Mouse (Mus musculus) MEL (cell line): ENCODE measurements at regions not wholly inside any gene's neighbourhood (a gene's known extent, or its start where the extent isn't known, plus 50 kb on each side); places are given as distances from the start of the nearest gene placed in this dataset.

Source experiments
- DNase-seq: peaks from one replicate; pipeline ENCODE4 v3.0.0; 2011; ENCODE audit warnings: low read depth, low spot score
- H3K27ac ChIP-seq: 2 replicates; pipeline ENCODE4 v1.5.1; 2012; ENCODE audit warnings: low read depth, mild to moderate bottlenecking, control low read depth, low read length, moderate library complexity; ENCODE audit not compliant: control insufficient read depth
- H3K27me3 ChIP-seq, 2 experiments: fragments of 150-350 bp in 1 of 2; sonication (generic) in 1 of 2; 2 replicates each; pipeline ENCODE4 v1.6.1; 2012; ENCODE audit warnings: low read length in 2 of 2, mild to moderate bottlenecking in 2 of 2, improper control_type of control experiment in 1 of 2, moderate library complexity in 1 of 2; ENCODE audit not compliant: insufficient read depth in 2 of 2, control insufficient read depth in 1 of 2
- H3K36me3 ChIP-seq, 2 experiments: 2 replicates each; pipeline ENCODE4 v1.6.1; 2012 to 2014; ENCODE audit warnings: low read length in 2 of 2, improper control_type of control experiment in 1 of 2, inconsistent platforms in 1 of 2, mild to moderate bottlenecking in 1 of 2; ENCODE audit not compliant: insufficient read depth in 2 of 2, control insufficient read depth in 1 of 2
- H3K4me1 ChIP-seq, 2 experiments: fragments of 150-350 bp in 1 of 2; sonication (generic) in 1 of 2; 2 replicates each; pipeline ENCODE4 v1.6.1; 2012; ENCODE audit warnings: low read length in 2 of 2, improper control_type of control experiment in 1 of 2, mild to moderate bottlenecking in 1 of 2; ENCODE audit not compliant: insufficient read depth in 2 of 2, control insufficient read depth in 1 of 2
- H3K4me3 ChIP-seq, 2 experiments: fragments of 150-350 bp in 1 of 2; sonication (generic) in 1 of 2; 2 replicates each; pipeline ENCODE4 v1.5.1; 2012; ENCODE audit warnings: low read depth in 2 of 2, low read length in 2 of 2, mild to moderate bottlenecking in 2 of 2, moderate library complexity in 2 of 2, control low read depth in 1 of 2, improper control_type of control experiment in 1 of 2; ENCODE audit not compliant: control insufficient read depth in 1 of 2, insufficient read depth in 1 of 2
- H3K79me2 ChIP-seq: 2 replicates; pipeline ENCODE4 v1.6.1; 2012; ENCODE audit warnings: mild to moderate bottlenecking, low read length, moderate library complexity; ENCODE audit not compliant: control insufficient read depth, poor library complexity, insufficient read depth
- H3K9ac ChIP-seq: 2 replicates; pipeline ENCODE4 v1.6.1; 2012; ENCODE audit warnings: low read depth, mild to moderate bottlenecking, control low read depth, low read length, moderate library complexity; ENCODE audit not compliant: control insufficient read depth, poor library complexity, severe bottlenecking
- H3K9me3 ChIP-seq: fragments of 150-350 bp; sonication (generic); replicated peaks from 2 replicates; pipeline ENCODE4 v1.6.1; 2012; ENCODE audit warnings: mild to moderate bottlenecking, low read length, improper control_type of control experiment, moderate library complexity; ENCODE audit not compliant: insufficient read depth
- BHLHE40 ChIP-seq: IDR thresholded peaks from 2 replicates; pipeline ENCODE4 v1.6.1; 2012; ENCODE audit warnings: low read depth, mild to moderate bottlenecking, inconsistent platforms, low read length, improper control_type of control experiment, borderline replicate concordance
- CHD1 ChIP-seq: IDR thresholded peaks from 2 replicates; pipeline ENCODE4 v1.6.1; 2012; ENCODE audit warnings: low read depth, mild to moderate bottlenecking, inconsistent platforms, low read length, improper control_type of control experiment
- CHD2 ChIP-seq: IDR thresholded peaks from 2 replicates; pipeline ENCODE4 v1.6.1; 2011; ENCODE audit warnings: low read length, improper control_type of control experiment
- CTCF ChIP-seq, 3 experiments: IDR thresholded peaks in 2 of 3; conservative IDR thresholded peaks in 1 of 3; 2 replicates each; pipeline ENCODE4 v1.5.1; 2011 to 2012; ENCODE audit warnings: low read length in 3 of 3, low read depth in 2 of 3, mild to moderate bottlenecking in 2 of 3, improper control_type of control experiment in 1 of 3, inconsistent platforms in 1 of 3, mixed read lengths in 1 of 3, moderate library complexity in 1 of 3; ENCODE audit not compliant: control insufficient read depth in 1 of 3, insufficient read depth in 1 of 3, poor library complexity in 1 of 3, severe bottlenecking in 1 of 3
- E2F4 ChIP-seq: IDR thresholded peaks from 2 replicates; pipeline ENCODE4 v1.6.1; 2011; ENCODE audit warnings: low read depth, low read length, improper control_type of control experiment, borderline replicate concordance
- ETS1 ChIP-seq: IDR thresholded peaks from 2 replicates; pipeline ENCODE4 v1.6.1; 2012; ENCODE audit warnings: low read depth, mild to moderate bottlenecking, inconsistent platforms, low read length, improper control_type of control experiment, moderate library complexity
- HCFC1 ChIP-seq: IDR thresholded peaks from 2 replicates; pipeline ENCODE4 v1.6.1; 2012; ENCODE audit warnings: low read depth, mild to moderate bottlenecking, inconsistent platforms, low read length, improper control_type of control experiment, moderate library complexity
- MAZ ChIP-seq: IDR thresholded peaks from 2 replicates; pipeline ENCODE4 v1.6.1; 2012; ENCODE audit warnings: low read depth, mild to moderate bottlenecking, inconsistent platforms, low read length, improper control_type of control experiment
- MEF2A ChIP-seq: IDR thresholded peaks from 2 replicates; pipeline ENCODE4 v1.6.1; 2014; ENCODE audit warnings: low read depth, mild to moderate bottlenecking, inconsistent platforms, low read length, improper control_type of control experiment; ENCODE audit not compliant: poor library complexity, insufficient replicate concordance, severe bottlenecking; ENCODE audit errors: extremely low read depth
- MXI1 ChIP-seq: IDR thresholded peaks from 2 replicates; pipeline ENCODE4 v1.6.1; 2011; ENCODE audit warnings: mild to moderate bottlenecking, low read depth, low read length, improper control_type of control experiment
- MYB ChIP-seq: IDR thresholded peaks from 2 replicates; pipeline ENCODE4 v1.6.1; 2011; ENCODE audit warnings: mild to moderate bottlenecking, low read depth, low read length, improper control_type of control experiment
- NELFE ChIP-seq: IDR thresholded peaks from 2 replicates; pipeline ENCODE4 v1.6.1; 2011; ENCODE audit warnings: low read depth, low read length, improper control_type of control experiment
- NRF1 ChIP-seq: IDR thresholded peaks from 2 replicates; pipeline ENCODE4 v1.6.1; 2014; ENCODE audit warnings: low read depth, mild to moderate bottlenecking, inconsistent platforms, low read length, improper control_type of control experiment, moderate library complexity; ENCODE audit not compliant: poor library complexity, insufficient read depth, severe bottlenecking
- POLR2A ChIP-seq, 2 experiments: IDR thresholded peaks; 2 replicates each; pipeline ENCODE4 v1.6.1; 2011 to 2012; ENCODE audit warnings: low read length in 2 of 2, mild to moderate bottlenecking in 2 of 2, control low read depth in 1 of 2, improper control_type of control experiment in 1 of 2, low read depth in 1 of 2, moderate library complexity in 1 of 2; ENCODE audit not compliant: control insufficient read depth in 1 of 2, insufficient read depth in 1 of 2, poor library complexity in 1 of 2
- POLR2AphosphoS2 ChIP-seq: IDR thresholded peaks from 2 replicates; pipeline ENCODE4 v1.6.1; 2011; ENCODE audit warnings: low read length, improper control_type of control experiment
- RAD21 ChIP-seq: IDR thresholded peaks from 2 replicates; pipeline ENCODE4 v1.6.1; 2011; ENCODE audit warnings: mild to moderate bottlenecking, low read depth, low read length, improper control_type of control experiment
- SIN3A ChIP-seq: IDR thresholded peaks from 2 replicates; pipeline ENCODE4 v1.6.1; 2012; ENCODE audit warnings: low read length, improper control_type of control experiment, inconsistent platforms
- TAL1 ChIP-seq: IDR thresholded peaks from 2 replicates; pipeline ENCODE4 v1.6.1; 2012; ENCODE audit warnings: mild to moderate bottlenecking, inconsistent platforms, low read length, moderate library complexity, mixed read lengths
- TBP ChIP-seq: IDR thresholded peaks from 2 replicates; pipeline ENCODE4 v1.8.0; 2011; ENCODE audit warnings: low read depth, low read length, improper control_type of control experiment
- UBTF ChIP-seq: IDR thresholded peaks from 2 replicates; pipeline ENCODE4 v1.6.1; 2012; ENCODE audit warnings: low read depth, mild to moderate bottlenecking, inconsistent platforms, low read length, improper control_type of control experiment, moderate library complexity, borderline replicate concordance; ENCODE audit not compliant: insufficient read depth
- USF1 ChIP-seq: IDR thresholded peaks from 2 replicates; pipeline ENCODE4 v1.6.1; 2014; ENCODE audit warnings: low read depth, mild to moderate bottlenecking, inconsistent platforms, low read length, improper control_type of control experiment, moderate library complexity
- USF2 ChIP-seq, 2 experiments: IDR thresholded peaks; 2 replicates each; pipeline ENCODE4 v1.6.1; 2011 to 2012; ENCODE audit warnings: improper control_type of control experiment in 2 of 2, low read length in 2 of 2, borderline replicate concordance in 1 of 2, inconsistent platforms in 1 of 2, low read depth in 1 of 2, mild to moderate bottlenecking in 1 of 2; ENCODE audit not compliant: insufficient read depth in 1 of 2
- ZKSCAN1 ChIP-seq: IDR thresholded peaks from 2 replicates; pipeline ENCODE4 v1.6.1; 2012; ENCODE audit warnings: low read depth, mild to moderate bottlenecking, inconsistent platforms, low read length, improper control_type of control experiment, moderate library complexity
- ZNF384 ChIP-seq: IDR thresholded peaks from 2 replicates; pipeline ENCODE4 v1.6.1; 2012; ENCODE audit warnings: low read depth, mild to moderate bottlenecking, inconsistent platforms, low read length, improper control_type of control experiment

GRCm38 (mm10) chr4:87712691-87713090 is 320.5 kb downstream of the Mllt3 start:
- TF ChIP-seq TAL1 (no peak), E2F4 (no peak), USF2 (IDR thresholded peaks at IDR 0.05; ENCODE audit: borderline replicate concordance in 1 of 2, insufficient read depth in 1 of 2, low read depth in 1 of 2, low read length in 2 of 2) (no peak), ZKSCAN1 (no peak), SIN3A (no peak), CHD1 (no peak), MAZ (no peak), ETS1 (no peak), CHD2 (no peak), MEF2A (no peak), POLR2A (IDR thresholded peaks at IDR 0.05; ENCODE audit: control insufficient read depth in 1 of 2, insufficient read depth in 1 of 2, low read depth in 1 of 2, low read length in 2 of 2, poor library complexity in 1 of 2) (no peak), USF1 (no peak), TBP (no peak), BHLHE40 (no peak), MYB (no peak), UBTF (no peak)
- no peaks in the 10 kb centered on the region; a peak in 1 of 4 replicates for H3K27me3 ChIP-seq
- no peak overlapping the region for H3K9ac ChIP-seq
- H3K36me3 ChIP-seq, result no peaks in the 10 kb centered on the region
- H3K79me2 ChIP-seq, result no peaks in the 10 kb centered on the region
- no peak for DNase-seq
- H3K4me3 ChIP-seq, result no peak overlapping the region
- H3K4me1 ChIP-seq, result no peaks in the 10 kb centered on the region
- H3K27ac ChIP-seq, result no peak overlapping the region
- no peaks in the 10 kb centered on the region for H3K9me3 ChIP-seq

- no peaks in the 10 kb centered on the region; a peak in 1 of 4 replicates for H3K27me3 ChIP-seq
- no peaks in the 10 kb centered on the region for H3K36me3 ChIP-seq
- H3K4me3 ChIP-seq, result no peak overlapping the region
- no peaks in the 10 kb centered on the region for H3K4me1 ChIP-seq
- DNase-seq, result no peak
- TF ChIP-seq RAD21 (no peak), E2F4 (no peak), HCFC1 (no peak), CTCF (IDR thresholded peaks at IDR 0.05 in 2 of 3, conservative IDR thresholded peaks at IDR 0.05 in 1 of 3; ENCODE audit: control insufficient read depth in 1 of 3, insufficient read depth in 1 of 3, low read depth in 2 of 3, low read length in 3 of 3, poor library complexity in 1 of 3, severe bottlenecking in 1 of 3) (no peak), NELFE (no peak), MXI1 (no peak), BHLHE40 (no peak), ZKSCAN1 (no peak), NRF1 (no peak), ZNF384 (no peak), TAL1 (no peak), POLR2AphosphoS2 (no peak)
- TF ChIP-seq, all 39 proteins: peak for 0
- Histone ChIP-seq H3K9me3 (no peaks in the 10 kb centered on the region), H3K79me2 (no peaks in the 10 kb centered on the region), H3K9ac (no peak overlapping the region), H3K27ac (no peak overlapping the region)
Measured at GRCm38 (mm10) chr4:87712286-87712685, 320.9 kb downstream of the Mllt3 start.
